Mouse (Mus musculus) layer of hippocampus, postnatal 25 days (tissue): ENCODE measurements at regions not wholly inside any gene's neighbourhood (a gene's known extent, or its start where the extent isn't known, plus 50 kb on each side); places are given as distances from the start of the nearest gene placed in this dataset.
"Not testable (repeated sequence)": the region's sequence is repeated elsewhere in the genome, so short reads cannot be mapped to it uniquely, and the experiment has no call there.

ENCODE experiments used
- DNase-seq, 2 experiments: peaks; one replicate each; pipeline ENCODE4 v3.0.0; 2022; ENCODE audit warnings: mixed read lengths in 2 of 2, low spot score in 1 of 2; ENCODE audit errors: extremely low spot score in 1 of 2

GRCm38 (mm10) chr7:122820587-122821535 lies 144.6 kb upstream of the Rbbp6 start:
- DNase-seq, result no peak

- DNase-seq, result no peak
Observed at GRCm38 (mm10) chr7:122823429-122823828, 142.1 kb upstream of the Rbbp6 start.

GRCm38 (mm10) chr7:122839091-122839490 lies 126.4 kb upstream of the Rbbp6 start:
- no peak for DNase-seq

- no peak for DNase-seq
Observed at GRCm38 (mm10) chr7:122844831-122845230, 120.7 kb upstream of the Rbbp6 start.

- DNase-seq, result peak in 1 of 2 experiments; percentile 10
Observed at GRCm38 (mm10) chr7:122847376-122847775, 118.1 kb upstream of the Rbbp6 start.

- no peak for DNase-seq
Observed at GRCm38 (mm10) chr7:122873386-122873785, 92.1 kb upstream of the Rbbp6 start.

- DNase-seq, result no peak
Observed at GRCm38 (mm10) chr7:122876286-122876685, 89.2 kb upstream of the Rbbp6 start.

GRCm38 (mm10) chr7:122881890-122882500 lies 83.5 kb upstream of the Rbbp6 start:
- DNase-seq, result not testable (repeated sequence)

GRCm38 (mm10) chr7:122886737-122887136 lies 78.7 kb upstream of the Rbbp6 start:
- no peak for DNase-seq

- DNase-seq, result no peak
Observed at GRCm38 (mm10) chr7:122897148-122897547, 68.3 kb upstream of the Rbbp6 start.

- no peak for DNase-seq
Observed at GRCm38 (mm10) chr7:122906056-122906455, 59.4 kb upstream of the Rbbp6 start.

- DNase-seq, result peak in 1 of 2 experiments; percentile 49
Observed at GRCm38 (mm10) chr7:122909296-122909695, 56.2 kb upstream of the Rbbp6 start.
